Mouse (Mus musculus): ENCODE results near the gene Ddc. TPM values are rescaled to one million over a fixed set of nuclear protein-coding genes. Genes with fewer than 3 reads are reported as not detected.

The Ddc gene
- total RNA-seq, 2 experiments from 2014 or later: 2.1 to 2.4 TPM

DNA sequence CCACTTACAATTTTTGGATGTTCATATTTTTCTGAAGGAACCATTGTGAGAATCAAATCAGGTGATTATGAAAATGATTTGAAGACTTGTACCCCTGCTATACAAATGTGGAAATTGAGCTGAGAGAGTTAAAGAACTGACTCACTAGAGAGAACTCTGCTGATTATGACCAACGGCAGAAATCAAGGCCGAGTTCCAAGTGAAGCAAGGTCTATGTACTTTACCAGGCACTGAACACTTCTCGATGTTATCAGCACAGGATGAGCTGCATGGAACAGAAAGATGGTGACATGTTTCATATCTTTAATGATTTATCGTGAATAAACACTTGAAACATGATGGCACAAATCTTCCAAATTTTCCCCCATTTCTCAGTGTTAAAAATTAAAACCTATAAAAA lies 92.0 kb downstream of the Ddc start:
- intact Hi-C loops (cut with DNase I): no loop called here

DNA sequence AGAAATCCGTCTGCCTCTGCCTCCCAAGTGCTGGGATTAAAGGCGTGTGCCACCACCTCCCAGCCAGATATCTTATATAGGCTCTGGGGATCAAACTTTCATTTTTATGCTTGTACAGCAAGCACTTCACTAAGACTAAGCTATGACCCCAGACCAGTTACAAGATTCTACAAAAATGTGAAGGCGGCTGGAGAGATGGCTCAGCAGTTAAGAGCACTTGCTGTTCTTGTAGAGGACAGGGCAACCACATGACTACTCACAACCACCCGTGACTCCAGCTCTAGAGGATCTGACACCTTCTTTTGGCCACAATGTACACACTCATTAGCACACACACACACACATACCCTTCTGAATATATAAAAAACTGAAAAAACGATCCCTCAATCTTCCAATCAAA lies 93.5 kb downstream of the Ddc start:
- DNase-seq: no peak
- intact Hi-C loops (cut with DNase I): no loop called here

More for the DNA sequence above, 92.0 kb downstream of the Ddc start:
- DNase-seq: no peak

DNA sequence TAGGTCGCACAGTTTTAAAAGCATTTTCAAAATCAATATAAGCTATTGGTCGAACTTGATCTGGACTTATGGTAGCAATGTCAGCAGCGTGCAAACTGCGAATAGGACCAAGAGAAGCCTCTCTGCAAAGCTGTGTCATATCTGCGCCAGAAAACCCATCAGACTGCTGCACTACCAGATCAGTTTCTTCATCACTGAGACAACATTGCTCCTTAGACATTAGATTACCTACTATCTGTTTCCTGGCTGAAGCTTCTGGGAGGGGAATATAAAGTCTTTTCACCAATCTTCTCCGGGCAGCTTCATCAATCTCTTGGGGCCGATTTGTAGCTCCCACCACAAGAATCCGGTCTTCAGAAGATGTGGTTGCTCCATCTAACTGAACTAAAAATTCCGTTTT lies 96.9 kb downstream of the Ddc start:
- intact Hi-C loops (cut with DNase I): no loop called here
- DNase-seq: no peak

DNA sequence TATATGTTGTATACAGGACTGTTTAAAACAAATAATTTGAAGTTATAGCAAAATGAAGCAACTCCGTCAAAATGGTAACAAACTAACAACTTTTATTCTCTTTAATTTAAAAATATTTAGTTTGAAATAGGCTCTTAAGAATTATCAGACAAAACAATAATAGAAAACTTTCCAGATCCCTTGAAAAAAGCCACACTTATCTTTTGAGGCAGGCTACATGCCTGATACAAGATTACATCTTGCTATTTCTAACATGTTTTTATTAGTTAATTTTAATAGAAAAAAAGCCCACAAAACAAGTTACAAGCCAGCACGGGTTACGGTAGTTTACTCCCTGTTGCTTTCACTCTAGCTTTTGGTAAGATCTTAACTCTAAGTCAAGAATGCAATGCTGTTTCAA lies 97.6 kb downstream of the Ddc start:
- no peak for DNase-seq

DNA sequence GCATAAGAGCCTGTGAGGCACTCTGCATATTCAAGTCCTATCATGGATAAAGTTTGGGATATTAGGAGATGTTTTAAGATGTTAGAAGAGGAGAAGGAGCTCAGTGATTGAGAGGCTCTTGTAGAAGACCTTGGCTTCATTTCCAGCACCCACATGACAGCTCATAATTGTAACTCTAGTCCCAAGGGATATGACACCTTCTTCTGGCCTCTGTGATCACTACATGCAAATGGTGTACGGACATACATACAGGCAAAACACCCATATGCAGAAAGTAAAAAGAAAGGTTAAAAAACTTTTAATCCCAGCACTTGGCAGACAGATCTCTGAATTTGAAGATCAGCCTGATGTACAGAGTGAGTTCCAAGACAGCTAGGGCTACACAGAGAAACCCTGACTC lies 99.3 kb downstream of the Ddc start:
- intact Hi-C loops (cut with DNase I): no loop called here
- no peak for DNase-seq

More for the DNA sequence above, 97.6 kb downstream of the Ddc start:
- intact Hi-C loops (cut with DNase I): no loop called here

DNA sequence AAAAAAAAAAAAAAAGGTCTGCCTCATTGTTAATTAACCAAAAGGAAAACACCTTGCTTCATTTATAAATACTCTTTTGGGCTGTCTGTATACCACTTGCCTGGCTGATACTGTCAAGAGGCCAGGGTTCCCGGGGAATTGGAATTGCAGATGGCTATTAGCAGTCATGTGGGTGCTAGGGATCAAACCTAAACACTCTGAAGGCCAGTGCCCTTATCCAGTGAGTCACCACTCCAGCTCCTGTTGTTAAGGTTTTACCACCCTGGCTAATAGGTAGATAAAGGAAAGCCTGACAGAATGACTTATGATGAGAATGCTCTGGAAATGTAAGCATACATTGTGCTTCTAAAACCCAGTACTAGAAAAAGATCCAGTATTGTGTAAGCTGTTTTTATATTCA lies 103.3 kb downstream of the Ddc start:
- no peak for DNase-seq
- intact Hi-C loops (cut with DNase I): no loop called here

DNA sequence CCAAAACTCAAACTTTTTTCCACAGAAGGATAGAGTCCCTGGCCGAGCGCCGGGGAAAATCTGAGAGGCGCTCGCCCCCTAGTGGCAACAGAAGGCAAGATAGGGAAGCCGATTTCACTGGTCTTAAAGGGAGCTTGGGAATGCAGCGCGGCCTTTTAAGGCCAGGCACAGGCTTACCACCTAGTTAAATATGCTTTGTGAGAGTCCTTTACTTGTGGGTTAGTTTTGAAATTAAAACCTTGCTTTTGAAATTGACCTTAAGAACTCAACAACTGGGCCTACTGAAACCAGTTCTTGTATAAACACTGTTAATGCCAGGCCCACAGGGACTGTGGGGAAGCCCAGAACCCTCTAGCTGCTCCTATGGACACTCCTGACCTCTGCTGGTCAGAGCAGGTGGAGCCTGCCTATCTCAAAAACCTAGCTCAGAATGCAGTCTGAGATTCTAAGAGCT lies 109.4 kb downstream of the Ddc start:
- intact Hi-C loops (cut with DNase I): loop anchor here (1.0 to 2.0 kb wide), 3 partner anchors 231 to 328 kb away; no protein-coding TSS in a partner anchor
- peak; percentile 79 to 80 for DNase-seq

DNA sequence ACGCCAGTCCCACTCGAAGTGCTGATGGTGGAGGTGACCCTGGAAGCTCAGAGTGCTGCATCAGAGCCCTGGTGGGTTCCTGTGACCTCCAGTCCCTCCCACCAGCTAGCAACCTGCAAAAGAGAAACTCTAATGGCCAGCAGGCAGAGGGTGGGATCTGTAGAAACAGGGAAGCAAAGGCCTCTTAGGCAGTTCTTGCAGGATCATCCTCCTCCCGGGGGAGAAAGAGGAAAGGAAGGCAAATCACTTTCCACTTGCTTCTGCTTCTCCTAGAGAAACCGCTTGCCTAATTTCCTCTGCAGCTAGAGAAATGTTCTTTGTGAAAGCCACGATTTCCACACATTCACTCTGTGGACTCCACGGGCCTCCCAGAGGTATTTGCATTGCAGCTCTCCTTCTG lies 112.5 kb downstream of the Ddc start:
- intact Hi-C loops (cut with DNase I): no loop called here
- no peak for DNase-seq

DNA sequence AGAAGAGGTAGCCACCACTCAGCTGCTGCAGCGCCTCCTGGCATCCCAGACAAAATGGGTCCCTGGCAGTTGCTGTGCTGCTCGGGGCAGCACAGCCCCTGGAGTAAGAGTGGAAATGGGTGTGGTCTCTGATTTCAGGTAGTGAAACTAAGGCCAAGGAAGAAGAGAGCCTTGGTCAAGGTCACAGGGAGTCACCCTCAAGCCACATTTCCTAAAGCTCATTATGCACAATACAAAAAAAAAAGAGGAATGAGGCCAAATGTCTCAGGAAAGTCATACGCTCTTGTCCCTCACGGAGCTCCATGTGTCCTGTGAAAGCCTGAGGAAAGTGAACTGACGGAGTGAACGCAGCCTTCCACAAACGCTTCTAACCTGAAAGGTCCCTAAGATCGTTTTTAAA lies 116.2 kb downstream of the Ddc start:
- intact Hi-C loops (cut with DNase I): no loop called here
- no peak for DNase-seq

DNA sequence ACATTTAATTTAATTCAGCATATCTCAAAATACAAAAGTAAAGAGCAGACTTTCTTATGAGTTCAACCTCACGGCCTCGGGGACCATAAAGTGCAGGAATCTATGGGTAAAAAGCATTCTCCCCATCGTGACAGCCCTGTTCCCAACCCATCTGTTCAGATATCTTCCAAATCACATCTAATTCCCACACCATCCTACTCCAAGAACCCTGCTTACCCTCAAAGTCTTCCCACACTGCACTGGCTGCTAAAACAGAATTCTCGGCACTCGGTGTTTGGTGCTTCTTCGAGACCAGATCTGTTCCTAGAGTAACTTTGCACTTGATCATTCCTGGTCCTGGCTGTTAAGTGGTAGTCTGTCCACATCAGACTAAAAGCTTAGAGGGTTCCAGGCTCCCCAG lies 119.6 kb downstream of the Ddc start:
- intact Hi-C loops (cut with DNase I): no loop called here
- DNase-seq: no peak

DNA sequence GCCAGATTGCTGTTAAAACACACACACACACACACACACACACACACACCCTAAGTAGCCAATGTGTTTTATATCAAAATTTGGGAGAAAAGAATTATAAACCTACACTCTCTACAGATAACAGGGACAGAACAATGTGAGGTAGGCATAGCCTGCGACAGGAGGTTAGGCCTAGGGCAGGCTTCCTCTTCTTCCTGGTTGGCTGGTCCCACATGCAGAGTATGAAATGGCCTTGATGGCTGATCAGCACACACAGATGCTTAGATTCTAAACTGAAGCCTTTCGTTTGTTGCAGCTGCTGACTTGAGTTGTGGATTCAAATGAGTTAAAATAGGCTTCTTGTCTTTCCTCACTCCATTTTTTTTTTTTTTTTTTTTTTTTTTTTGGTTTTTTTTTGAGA lies 120.1 kb downstream of the Ddc start:
- DNase-seq: no peak
- intact Hi-C loops (cut with DNase I): no loop called here

DNA sequence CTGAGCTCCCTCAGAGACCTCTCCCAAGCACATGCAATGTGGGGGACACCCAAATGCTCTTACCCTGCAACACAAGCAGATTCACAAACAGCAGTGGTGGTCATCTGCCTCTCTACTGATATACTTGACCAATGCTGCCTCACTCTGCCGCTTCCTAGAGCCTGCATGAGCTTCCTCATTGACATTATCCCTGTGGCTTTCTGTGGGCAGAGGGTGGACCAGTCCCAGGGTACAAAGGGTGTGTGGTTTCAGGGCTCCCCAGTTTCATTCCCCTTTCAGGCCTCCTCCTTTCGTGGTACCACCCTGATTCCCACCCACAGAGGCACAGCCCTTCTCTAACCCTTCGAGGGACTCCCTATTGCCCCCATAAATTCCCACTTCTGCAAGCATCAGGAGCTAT lies 120.7 kb downstream of the Ddc start:
- no peak for DNase-seq
- intact Hi-C loops (cut with DNase I): no loop called here

DNA sequence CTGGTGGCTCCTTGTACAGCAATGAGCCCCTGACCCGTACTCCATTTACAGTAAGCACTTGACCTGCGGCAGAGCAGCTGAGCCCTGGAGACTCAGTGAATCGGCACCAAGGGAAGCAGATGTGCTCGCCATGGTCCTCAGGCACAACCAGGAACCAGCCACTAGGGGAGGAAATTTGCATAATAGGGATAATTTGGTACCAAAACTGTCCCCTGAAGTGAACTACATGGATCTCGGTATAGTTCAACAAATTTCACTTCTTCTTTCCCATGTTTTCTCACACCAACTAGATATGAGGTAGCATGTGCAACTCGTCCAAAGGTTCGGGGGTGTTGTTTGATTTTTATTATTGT lies 121.1 kb downstream of the Ddc start:
- no peak for DNase-seq
- intact Hi-C loops (cut with DNase I): no loop called here

DNA sequence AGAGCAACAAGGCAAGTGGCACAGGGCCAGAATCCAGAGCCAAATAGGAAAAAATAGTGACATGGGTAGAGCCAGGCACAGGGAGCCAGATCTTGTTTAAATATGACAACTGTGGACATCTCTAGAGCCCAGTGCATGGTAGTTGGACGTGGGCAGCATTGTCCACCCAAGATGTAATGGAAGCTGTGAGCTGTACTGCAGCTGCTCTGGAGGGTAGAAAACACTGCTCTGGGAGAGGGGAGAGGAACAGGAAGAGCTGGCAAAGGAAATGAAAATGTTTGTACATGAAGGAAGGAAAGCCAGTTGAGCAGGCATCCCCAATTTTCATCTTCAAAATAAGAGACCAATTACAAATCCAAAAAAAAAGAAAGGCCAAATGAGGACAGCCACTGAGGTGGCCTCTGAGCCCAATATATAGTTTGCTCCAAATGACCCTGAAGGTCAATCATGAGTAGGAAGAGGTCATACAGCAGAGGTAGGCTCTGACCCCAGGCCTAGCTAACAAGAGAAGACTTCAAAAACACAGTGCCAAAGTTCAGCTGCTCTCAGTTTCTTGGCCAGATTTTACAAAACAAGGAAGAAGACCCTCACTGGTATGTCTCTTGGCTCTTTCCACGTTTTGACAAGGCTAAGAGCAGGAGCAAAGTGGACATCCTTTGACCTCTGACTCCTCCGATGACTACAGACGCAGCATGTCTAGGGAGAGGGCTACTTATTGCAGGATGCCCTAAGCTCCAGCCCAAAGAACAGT lies 121.7 kb downstream of the Ddc start:
- intact Hi-C loops (cut with DNase I): no loop called here
- DNase-seq: no peak

DNA sequence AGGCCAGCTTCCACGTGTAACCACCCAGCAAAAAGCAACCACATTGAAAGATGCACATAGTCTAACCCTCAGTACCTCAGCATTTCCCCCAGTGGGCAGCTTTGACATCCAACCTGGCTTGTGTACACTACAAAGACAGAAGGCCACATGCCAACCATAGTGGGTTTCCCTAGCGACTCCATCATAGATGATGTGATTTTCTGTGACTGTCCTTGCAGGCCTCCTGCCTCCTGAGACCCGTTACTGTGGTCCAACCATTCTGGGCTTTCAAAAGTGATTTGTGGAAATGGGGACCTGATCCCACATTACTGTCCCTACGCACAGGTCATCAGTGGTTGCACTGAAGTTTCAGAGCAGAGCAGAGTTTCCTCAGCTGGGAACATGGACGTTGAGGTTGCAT lies 123.1 kb downstream of the Ddc start:
- intact Hi-C loops (cut with DNase I): no loop called here
- DNase-seq: no peak

DNA sequence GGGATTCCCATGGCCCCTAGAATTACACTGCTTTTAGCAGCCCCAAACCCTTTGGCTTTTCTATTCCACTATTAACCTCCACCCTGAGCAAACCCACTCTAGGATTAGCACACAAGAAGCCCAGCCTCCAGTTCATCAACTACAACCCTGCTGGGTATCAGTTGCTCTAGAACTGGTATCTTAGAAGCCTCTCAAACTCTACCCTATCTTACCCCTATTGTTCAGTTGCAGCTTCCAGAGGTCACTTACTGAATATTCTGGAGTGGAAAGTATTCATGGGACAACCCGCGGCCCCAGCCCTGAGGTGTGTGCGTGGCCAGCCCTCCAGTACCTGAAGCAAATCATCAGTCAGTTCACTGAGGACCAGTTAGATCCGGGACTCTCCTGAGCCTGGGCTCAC lies 123.6 kb downstream of the Ddc start:
- intact Hi-C loops (cut with DNase I): no loop called here
- DNase-seq: no peak

DNA sequence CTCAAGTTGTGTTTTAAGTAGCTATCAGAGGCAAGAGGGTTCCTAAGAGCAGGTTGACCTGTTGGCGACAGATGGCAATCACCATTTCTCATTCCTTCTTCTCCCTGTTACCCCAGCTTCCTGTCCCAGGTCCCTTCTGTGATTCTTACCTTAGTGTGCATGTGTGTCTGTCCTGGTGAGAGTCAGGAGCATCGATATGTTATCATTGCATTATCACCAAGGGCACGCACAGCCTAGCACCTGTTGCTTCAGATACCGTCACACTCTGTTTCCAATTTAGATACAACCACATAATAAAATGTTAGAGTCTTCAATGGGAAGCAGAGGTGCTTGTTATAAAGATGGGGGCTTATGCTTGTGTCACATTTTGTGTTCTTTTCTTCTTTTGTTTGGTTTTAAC lies 125.7 kb downstream of the Ddc start:
- no peak for DNase-seq
- intact Hi-C loops (cut with DNase I): no loop called here

DNA sequence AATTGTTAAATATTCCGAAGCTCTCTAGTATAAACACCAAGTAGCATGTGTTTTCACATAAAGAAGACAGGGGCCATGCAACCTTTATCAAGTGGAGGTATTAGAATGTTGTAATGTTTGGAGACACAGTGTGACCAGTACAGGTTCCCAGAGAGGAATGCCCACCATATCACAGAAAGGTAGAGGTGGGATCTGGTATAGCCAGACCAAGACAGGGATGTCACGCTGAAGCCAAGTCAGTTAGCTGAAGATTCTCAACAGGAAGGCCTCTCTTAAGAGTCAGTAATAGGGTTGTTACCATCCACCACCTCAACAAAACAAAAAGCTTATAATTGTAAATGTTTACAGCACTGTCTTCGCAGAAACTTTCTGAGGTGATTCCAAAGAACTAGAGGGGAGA lies 127.3 kb downstream of the Ddc start:
- intact Hi-C loops (cut with DNase I): no loop called here
- no peak for DNase-seq

DNA sequence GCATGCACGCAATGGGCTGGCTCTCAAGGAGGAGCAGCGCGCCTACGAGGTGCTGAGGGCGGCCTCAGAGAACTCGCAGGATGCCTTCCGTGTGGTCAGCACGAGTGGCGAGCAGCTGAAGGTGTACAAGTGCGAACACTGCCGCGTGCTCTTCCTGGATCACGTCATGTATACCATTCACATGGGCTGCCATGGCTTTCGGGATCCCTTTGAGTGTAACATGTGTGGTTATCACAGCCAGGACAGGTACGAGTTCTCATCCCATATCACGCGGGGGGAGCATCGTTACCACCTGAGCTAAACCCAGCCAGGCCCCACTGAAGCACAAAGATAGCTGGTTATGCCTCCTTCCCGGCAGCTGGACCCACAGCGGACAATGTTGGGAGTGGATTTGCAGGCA lies 128.7 kb downstream of the Ddc start:
- intact Hi-C loops (cut with DNase I): no loop called here
- no peak for DNase-seq

DNA sequence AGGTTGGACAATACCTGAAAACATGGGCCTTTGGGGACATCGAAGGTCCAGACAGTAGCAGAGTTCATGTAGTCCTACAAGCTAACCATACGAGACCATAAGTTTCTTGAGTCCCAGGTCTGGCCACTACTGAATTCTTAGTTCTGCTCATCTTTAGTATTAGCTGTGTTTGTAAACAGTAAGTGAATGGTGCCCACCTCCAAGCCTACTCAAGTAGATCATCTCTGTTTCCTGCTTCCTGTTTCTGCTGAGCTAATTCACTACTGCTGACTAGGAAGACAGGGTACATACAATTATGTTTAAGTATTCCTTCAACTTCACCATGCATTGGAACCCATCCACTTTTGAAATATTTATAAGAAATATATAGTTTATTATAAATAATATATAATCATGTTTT lies 129.9 kb downstream of the Ddc start:
- no peak for DNase-seq
- intact Hi-C loops (cut with DNase I): no loop called here

DNA sequence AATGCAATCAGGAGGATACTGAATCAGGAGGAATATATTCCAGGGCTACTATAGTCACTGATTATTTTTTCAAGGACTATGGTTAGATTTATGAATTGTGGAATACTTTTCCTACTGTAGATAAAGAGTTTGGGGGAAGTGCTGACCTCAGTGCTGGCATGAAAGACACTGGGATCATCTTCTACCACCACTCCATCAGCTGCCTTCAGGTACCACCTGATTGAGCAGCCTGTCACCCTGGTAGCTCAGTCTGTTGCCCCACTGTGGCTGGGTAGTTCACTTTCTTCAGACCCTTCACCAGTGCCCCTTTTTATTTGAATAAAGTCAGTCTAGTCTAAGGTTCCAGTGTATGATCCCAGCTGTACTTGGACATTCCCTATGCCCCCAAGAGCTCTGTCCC lies 131.2 kb downstream of the Ddc start:
- DNase-seq: no peak
- intact Hi-C loops (cut with DNase I): no loop called here

DNA sequence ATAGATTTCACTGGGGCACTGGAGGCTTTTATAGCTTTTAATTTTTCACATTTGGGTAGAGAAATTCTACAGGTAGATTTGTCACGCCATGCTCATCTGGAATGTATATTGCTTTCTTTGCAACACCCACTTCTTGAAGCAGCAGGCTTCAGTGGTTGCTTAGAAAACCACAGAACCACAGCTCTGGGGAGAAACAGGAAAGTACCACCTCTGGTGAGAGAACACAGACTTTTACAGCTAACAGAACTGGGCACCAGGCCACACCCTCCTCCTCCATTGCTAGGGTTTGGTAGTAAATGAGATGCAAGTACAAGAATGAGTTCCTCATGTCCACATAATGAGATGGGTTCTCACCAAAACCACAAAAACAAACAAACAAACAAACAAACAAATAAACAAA lies 131.8 kb downstream of the Ddc start:
- intact Hi-C loops (cut with DNase I): no loop called here
- no peak for DNase-seq

DNA sequence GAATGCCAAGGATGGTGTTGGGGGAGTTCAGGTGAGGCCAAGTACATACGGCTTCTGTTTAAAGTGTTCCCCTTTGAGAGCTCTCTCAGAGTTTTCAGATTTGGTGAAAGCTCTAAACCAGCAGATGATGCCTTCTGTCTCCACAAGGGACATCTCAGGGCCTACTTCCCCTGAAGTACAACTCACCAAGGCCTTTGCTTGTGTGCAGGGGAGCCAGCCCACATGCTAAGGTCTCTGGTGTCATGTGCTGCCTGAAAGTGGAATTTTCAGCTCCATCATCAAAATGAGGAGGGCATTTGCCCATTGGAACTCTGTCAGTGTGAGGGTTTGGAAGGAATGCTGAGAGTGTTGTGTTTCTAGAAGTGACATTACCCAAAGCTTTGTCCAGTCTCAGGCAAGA lies 132.5 kb downstream of the Ddc start:
- intact Hi-C loops (cut with DNase I): no loop called here
- no peak for DNase-seq
